Mouse (Mus musculus) lung, postnatal 10 days (tissue): Measurements from ENCODE around the gene Tmc4.

Experiments used
- DNase-seq: peaks from one replicate; pipeline ENCODE4 v3.0.0; 2021

Tmc4 gene

DNA sequence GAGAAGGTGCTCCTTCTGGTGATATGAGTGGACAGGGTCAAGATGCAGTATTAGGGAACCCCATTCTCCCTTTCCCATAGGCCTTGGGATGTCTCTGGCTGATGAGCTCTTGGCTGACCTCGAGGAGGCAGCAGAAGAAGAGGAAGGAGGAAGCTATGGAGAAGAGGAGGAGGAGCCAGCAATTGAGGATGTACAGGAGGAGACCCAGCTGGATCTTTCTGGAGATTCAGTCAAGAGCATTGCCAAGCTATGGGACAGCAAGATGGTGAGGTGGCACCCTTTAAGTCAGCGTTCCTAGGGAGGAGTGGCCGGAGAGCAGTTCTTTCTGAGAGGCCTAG lies 46.9 kb downstream of the Tmc4 start:
- no peak for DNase-seq

DNA sequence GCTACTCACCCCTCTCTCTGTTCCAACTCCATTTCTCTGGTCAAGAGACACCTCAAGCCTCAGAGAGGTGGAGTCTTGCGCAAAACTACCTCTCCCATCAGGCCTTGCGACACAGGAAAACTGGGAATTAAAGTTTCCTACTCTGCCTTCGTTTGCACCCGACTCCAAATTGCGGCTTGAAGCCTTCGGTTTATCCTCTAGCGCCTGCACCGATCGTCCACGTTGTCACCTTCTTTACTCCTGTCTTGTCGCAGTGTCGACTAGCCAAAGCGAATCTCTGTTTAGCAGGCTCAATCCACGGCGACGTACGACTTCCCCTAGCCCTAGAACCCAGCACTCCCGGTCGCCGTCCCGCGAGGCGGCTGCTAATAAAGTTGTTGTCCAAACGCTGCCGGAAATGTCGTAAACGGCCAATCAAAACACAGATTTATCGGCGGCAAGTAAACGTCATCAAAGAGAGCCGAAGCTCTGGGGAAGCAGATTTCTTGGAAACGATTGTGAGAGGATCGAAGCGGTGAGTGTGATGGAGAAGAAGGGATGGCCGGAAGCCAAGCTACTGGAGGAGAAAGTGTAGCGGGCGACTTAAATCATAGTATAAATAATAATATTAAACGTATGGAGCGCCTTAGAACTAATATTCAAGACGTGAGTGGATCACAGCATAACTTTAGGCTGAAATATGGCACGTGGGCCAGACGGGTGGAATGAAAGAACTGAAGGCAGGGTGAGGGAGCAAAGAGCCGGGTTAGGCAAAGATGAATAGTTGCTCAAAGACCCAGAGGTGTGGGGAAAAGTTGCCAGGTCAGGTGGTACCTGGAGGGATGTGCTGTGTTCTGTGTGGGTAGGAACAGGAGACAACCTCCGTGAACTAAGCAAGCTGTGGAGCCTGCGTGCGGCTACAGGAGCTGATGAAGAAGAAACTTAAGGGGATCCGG lies 47.5 kb downstream of the Tmc4 start, which contains the start of the genes Tfpt and Prpf31:
Gene Tfpt (minus strand): TSS at position 387 of the 935 bp plus-strand sequence.
Gene Prpf31 (plus strand): TSS at position 443 of the 935 bp plus-strand sequence.
- peak; percentile 95 for DNase-seq

DNA sequence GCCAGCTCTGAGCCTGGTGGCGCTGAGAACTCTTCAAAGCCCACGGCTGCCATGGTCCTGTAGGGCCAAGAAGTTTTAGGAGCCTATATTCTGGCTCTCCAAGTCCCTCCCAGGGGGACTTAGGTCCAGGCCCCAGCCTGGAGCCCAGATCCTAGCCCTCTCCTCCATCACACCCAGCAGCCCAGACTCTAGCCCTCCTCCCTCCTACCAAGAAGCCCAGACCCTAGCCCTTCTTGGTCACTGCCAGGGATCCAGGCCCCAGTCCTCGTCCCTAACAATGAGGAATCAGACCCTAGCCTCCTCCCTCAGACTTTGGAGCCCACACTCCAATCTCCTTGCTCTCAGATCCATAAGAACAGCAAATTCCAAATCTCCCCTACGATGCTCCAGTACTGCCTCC lies 48.3 kb downstream of the Tmc4 start:
- DNase-seq: no peak

DNA sequence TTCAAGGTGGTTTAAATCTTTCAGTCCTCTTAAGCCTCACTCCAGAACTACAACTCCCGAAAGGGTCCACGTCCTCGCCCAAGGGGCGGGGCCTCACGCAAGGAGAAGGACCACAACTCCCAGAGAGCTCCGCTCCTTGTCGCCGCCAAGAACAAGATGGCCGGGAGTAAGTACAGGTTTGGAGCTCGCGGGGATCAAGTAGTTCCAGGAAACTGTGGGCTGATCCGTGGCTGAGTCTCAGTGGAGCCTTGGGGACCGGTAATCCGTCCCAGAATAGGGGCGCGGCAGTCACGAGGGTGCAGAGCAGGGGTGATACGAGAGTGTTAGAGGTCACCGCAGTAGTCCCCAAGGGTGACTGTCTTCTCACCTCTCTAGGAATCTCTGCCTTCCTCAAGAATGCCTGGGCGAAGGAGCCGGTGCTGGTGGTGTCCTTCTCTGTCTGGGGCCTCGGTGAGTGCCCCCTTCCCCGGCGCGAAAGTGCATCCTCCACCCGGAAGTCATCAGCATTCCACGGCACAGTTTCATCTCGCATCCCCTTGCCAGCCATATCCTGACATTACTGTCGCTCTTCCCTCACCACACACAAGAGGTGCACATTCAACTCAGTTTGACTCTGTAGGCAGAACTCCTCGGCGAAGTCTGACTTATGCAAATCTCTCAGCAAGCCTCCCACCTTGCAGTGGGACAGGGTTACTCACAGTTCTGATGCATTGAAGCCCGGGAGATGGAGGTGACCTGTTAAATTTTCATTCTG lies 59.9 kb downstream of the Tmc4 start, which contains the start of gene Ndufa3:
Gene Ndufa3 (plus strand): TSS at position 132 of the 754 bp plus-strand sequence.
- DNase-seq: peak; percentile 94

DNA sequence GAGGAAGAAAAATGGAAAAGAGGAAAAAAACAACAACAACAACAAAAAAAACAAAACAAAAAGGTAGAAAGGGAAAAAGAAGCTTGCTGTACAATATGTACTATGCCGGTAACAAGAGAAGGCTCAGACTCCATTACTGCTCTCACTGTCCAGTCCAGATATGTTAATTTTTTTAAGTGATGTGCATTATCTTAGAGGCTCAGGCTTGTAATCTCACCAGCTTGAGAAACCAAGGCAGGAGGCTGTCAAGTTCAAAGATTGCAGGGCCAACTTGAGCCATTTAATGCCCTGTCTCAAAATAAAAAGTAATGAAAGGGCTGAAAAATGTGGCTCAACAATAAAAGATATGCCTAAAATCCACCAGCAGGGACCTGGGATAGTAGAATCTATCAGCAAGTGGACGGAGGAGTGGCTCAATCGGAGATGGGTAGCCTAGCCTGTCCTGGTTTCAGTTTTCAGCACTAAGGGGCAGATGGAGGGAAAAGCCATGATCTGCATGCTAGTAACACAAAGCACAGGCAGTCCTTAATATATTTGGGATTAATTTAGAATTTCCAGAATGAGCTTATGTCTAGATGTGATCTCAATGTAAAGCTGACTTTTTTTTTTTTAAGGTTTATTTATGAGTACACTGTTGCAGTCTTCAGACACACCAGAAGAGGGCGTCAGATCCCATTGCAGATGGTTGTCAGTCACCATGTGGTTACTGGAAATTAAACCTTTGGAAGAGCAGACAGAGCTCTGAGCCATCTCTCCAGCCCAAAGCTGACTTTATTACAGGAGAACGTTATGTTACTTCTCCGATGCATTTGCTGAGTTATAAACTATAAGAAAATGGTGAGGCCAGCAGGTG lies 60.7 kb downstream of the Tmc4 start:
- DNase-seq: no peak

DNA sequence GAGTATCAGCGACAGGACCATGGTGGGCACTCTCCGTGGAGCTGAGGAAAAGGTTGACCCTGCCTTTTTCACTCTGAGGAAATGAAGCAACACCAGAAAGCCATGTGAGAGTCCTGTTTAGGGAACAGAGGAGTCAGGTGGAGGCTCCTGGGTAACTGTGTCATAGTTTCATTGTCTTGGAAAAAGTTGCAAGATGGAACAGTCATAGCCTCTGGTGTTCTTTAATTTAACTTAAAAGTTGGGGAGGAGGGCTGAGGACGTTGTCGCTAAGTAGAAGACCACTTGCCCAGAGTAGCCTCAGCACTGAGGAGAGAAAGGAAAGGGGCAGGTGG lies 61.3 kb downstream of the Tmc4 start, which contains the start of gene Oscar:
Gene Oscar (minus strand): TSS at position 101 of the 332 bp plus-strand sequence.
- DNase-seq: no peak
